In genomic region chr11:84526976-84527860, GRCm38 (mm10) we compare ENCODE assay signal across 14 mouse cellular contexts. TPM values are rescaled to one million over a fixed set of nuclear protein-coding genes. Genes with fewer than 3 reads are reported as not detected.
A peak's percentile ranks its signal among the peaks of the same experiment; 100 is the strongest.
DNase-seq lines count a peak whose midpoint lies in the region; ATAC-seq and TF ChIP-seq lines count a peak whose summit lies in the region.
"Had no signal": no experiment of that assay in that cellular context is flagged by ENCODE, and none has a peak within 500 bp of the region (broad histone marks: within the 10 kb centered on the region; RNA-seq: fewer than 3 reads in every experiment).

No protein-coding gene starts in this region.

- H3K27ac ChIP-seq in hindbrain, embryonic 12.5 days = peak overlapping the region; percentile 83
- peak overlapping the region; percentile 43 for H3K27ac ChIP-seq in midbrain, postnatal 0 days (ENCODE audit: low read depth, low read length)
- no peak overlapping the region for H3K27ac ChIP-seq in intestine, embryonic 15.5 days
- H3K27ac ChIP-seq: limb, embryonic 15.5 days had no signal

- WGBS in hindbrain, embryonic 12.5 days = 1% methylated on average over 29 of the region's 29 CpGs
- WGBS in midbrain, postnatal 0 days = 4% methylated on average over 29 of the region's 29 CpGs
- WGBS in intestine, embryonic 15.5 days = 12% methylated on average over 29 of the region's 29 CpGs

- peak overlapping the region; percentile 51 for H3K4me3 ChIP-seq in hindbrain, embryonic 12.5 days
- peak overlapping the region; percentile 49 for H3K4me3 ChIP-seq in midbrain, postnatal 0 days (ENCODE audit: low read depth, low read length)
- H3K4me3 ChIP-seq in intestine, embryonic 15.5 days (replicated peaks) = no peak overlapping the region

- H3K4me1 ChIP-seq in hindbrain, embryonic 12.5 days = peaks cover 31% of the 10 kb centered on the region
- H3K4me1 ChIP-seq in midbrain, postnatal 0 days (ENCODE audit: insufficient read depth, low read length) = no peaks in the 10 kb centered on the region
- H3K4me1 ChIP-seq in intestine, embryonic 15.5 days (replicated peaks) = peaks cover 37% of the 10 kb centered on the region

- peaks cover 91% of the 10 kb centered on the region for H3K27me3 ChIP-seq in hindbrain, embryonic 12.5 days
- peaks cover 21% of the 10 kb centered on the region; the same call in 1 of the 2 replicates for H3K27me3 ChIP-seq in midbrain, postnatal 0 days (ENCODE audit: insufficient read depth, low read length)
- peaks cover 96% of the 10 kb centered on the region for H3K27me3 ChIP-seq in intestine, embryonic 15.5 days (replicated peaks)

- TF ChIP-seq CTCF in midbrain, postnatal 0 days (IDR thresholded peaks at IDR 0.05) = no peak

- peak overlapping the region; percentile 66 for H3K4me2 ChIP-seq in hindbrain, embryonic 12.5 days (replicated peaks)
- peak overlapping the region; percentile 44 for H3K4me2 ChIP-seq in midbrain, postnatal 0 days (ENCODE audit: low read depth, low read length, poor library complexity, severe bottlenecking)
- H3K4me2 ChIP-seq in intestine, embryonic 15.5 days (replicated peaks) = no peak overlapping the region

- ATAC-seq in hindbrain, embryonic 12.5 days (ENCODE audit: low FRiP score) = no peak
- no peak for ATAC-seq in midbrain, postnatal 0 days (ENCODE audit: low FRiP score)
- ATAC-seq in intestine, embryonic 15.5 days = no peak
- ATAC-seq: CD4-positive, CD25-positive, alpha-beta regulatory T cell, adult 4 months; intestine, postnatal 0 days had no signal

- H3K9me3 ChIP-seq in hindbrain, embryonic 12.5 days (replicated peaks) = no peaks in the 10 kb centered on the region
- H3K9me3 ChIP-seq in midbrain, postnatal 0 days (ENCODE audit: low read length) = no peaks in the 10 kb centered on the region
- H3K9me3 ChIP-seq in intestine, embryonic 15.5 days = no peaks in the 10 kb centered on the region
- H3K9me3 ChIP-seq: heart, embryonic 12.5 days; limb, embryonic 15.5 days had no signal

- H3K9ac ChIP-seq in hindbrain, embryonic 12.5 days = peak overlapping the region; percentile 84
- peak overlapping the region; percentile 64 for H3K9ac ChIP-seq in midbrain, postnatal 0 days (replicated peaks; ENCODE audit: low read length, poor library complexity, severe bottlenecking)
- H3K9ac ChIP-seq in intestine, embryonic 15.5 days = no peak overlapping the region
- H3K9ac ChIP-seq: heart, embryonic 12.5 days; limb, embryonic 15.5 days had no signal

- peak; percentile 9 for DNase-seq in kidney, adult 18-20 months
- no peak for DNase-seq in kidney, postnatal 14 days
- DNase-seq in cerebellum, adult 9-10 months = peak; percentile 61
- no peak for DNase-seq in midbrain, postnatal 0 days (ENCODE audit: low spot score)
- DNase-seq in right cerebral cortex, postnatal 14 days = no peak
- no peak for DNase-seq in lung, postnatal 36 days
- DNase-seq: right cerebral cortex, postnatal 4 days had no signal

- no peaks in the 10 kb centered on the region for H3K36me3 ChIP-seq in hindbrain, embryonic 12.5 days
- no peaks in the 10 kb centered on the region for H3K36me3 ChIP-seq in midbrain, postnatal 0 days (ENCODE audit: insufficient read depth, low read length)
- no peaks in the 10 kb centered on the region for H3K36me3 ChIP-seq in intestine, embryonic 15.5 days
- H3K36me3 ChIP-seq: heart, embryonic 12.5 days; limb, embryonic 15.5 days had no signal

RNA-seq across cellular contexts. Expression of gene Lhx1, which starts 1.9 kb away (rescaled TPM):
- polyA plus RNA-seq in hindbrain, embryonic 12.5 days (2016; fragmentation: Nextera tagmentation; extraction: Ambion mirVana) = 65.0 and 68.8 TPM in 2 replicates
- 34.2 and 44.9 TPM in 2 replicates for total RNA-seq in midbrain, postnatal 0 days (2014; rRNA removed)
- polyA plus RNA-seq in midbrain, postnatal 0 days (2015; fragmentation: Nextera tagmentation; extraction: Ambion mirVana) = 21.3 and 22.5 TPM in 2 replicates
- 0.24 and 0.49 TPM in 2 replicates for polyA plus RNA-seq in intestine, embryonic 15.5 days (2015; fragmentation: Nextera tagmentation; extraction: Ambion mirVana)
- polyA plus RNA-seq: CD4-positive, CD25-positive, alpha-beta regulatory T cell, adult 4 months; lung, embryonic 16.5 days had no signal

RNA-seq across cellular contexts. Expression of gene Aatf, which starts 13.9 kb away (rescaled TPM):
- 53.2 and 55.6 TPM in 2 replicates for polyA plus RNA-seq in hindbrain, embryonic 12.5 days (2016; fragmentation: Nextera tagmentation; extraction: Ambion mirVana)
- 24.8 and 27.3 TPM in 2 replicates for total RNA-seq in midbrain, postnatal 0 days (2014; rRNA removed)
- polyA plus RNA-seq in midbrain, postnatal 0 days (2015; fragmentation: Nextera tagmentation; extraction: Ambion mirVana) = 34.9 and 39.2 TPM in 2 replicates
- polyA plus RNA-seq in intestine, embryonic 15.5 days (2015; fragmentation: Nextera tagmentation; extraction: Ambion mirVana) = 61.6 and 63.3 TPM in 2 replicates

Comparison
In these comparisons a context has a peak if more than half of its experiments do, and no peak if none do; other contexts are left out.
1. DNase-seq: peak in kidney, adult 18-20 months (single experiment) and cerebellum, adult 9-10 months (single experiment); none in kidney, postnatal 14 days (single experiment), midbrain, postnatal 0 days (single experiment), right cerebral cortex, postnatal 14 days (single experiment) and lung, postnatal 36 days (single experiment).
2. RNA of gene Lhx1, which starts 1.9 kb away (polyA plus RNA-seq): 65.0 to 68.8 TPM in hindbrain, embryonic 12.5 days and 21.3 to 22.5 TPM in midbrain, postnatal 0 days; 0.24 to 0.49 TPM in intestine, embryonic 15.5 days; every median in the first group is over 10 times any median in the second.